Mouse (Mus musculus) hindbrain, embryonic 15.5 days (tissue): Measurements from ENCODE around the gene Kcnk7. TPM values are rescaled to one million over a fixed set of nuclear protein-coding genes. Genes with fewer than 3 reads are reported as not detected.

Source experiments
- ATAC-seq: fragments of 200-750 bp; cut with Nextera tagmentation; 2 replicates; pipeline ENCODE4 v1.8.0; 2017; ENCODE audit warnings: low read depth, moderate number of reproducible peaks, moderate TSS enrichment; ENCODE audit not compliant: low FRiP score
- H3K27ac ChIP-seq: fragments of 300-500 bp; sonication (generic); replicated peaks from 2 replicates; pipeline ENCODE4 v1.5.1; 2015; ENCODE audit warnings: mild to moderate bottlenecking, inconsistent platforms
- H3K27me3 ChIP-seq: fragments of 300-500 bp; sonication (generic); 2 replicates; pipeline ENCODE4 v1.6.1; 2015; ENCODE audit warnings: control low read depth, inconsistent platforms
- H3K36me3 ChIP-seq: fragments of 300-500 bp; sonication (generic); 2 replicates; pipeline ENCODE4 v1.6.1; 2015; ENCODE audit warnings: control low read depth, inconsistent platforms
- H3K4me1 ChIP-seq: fragments of 300-500 bp; sonication (generic); replicated peaks from 2 replicates; pipeline ENCODE4 v1.6.1; 2015; ENCODE audit warnings: control low read depth, inconsistent platforms
- H3K4me2 ChIP-seq: fragments of 300-500 bp; sonication (generic); 2 replicates; pipeline ENCODE4 v1.6.1; 2015; ENCODE audit warnings: moderate library complexity, mild to moderate bottlenecking, inconsistent platforms
- H3K4me3 ChIP-seq: fragments of 300-500 bp; sonication (generic); 2 replicates; pipeline ENCODE4 v1.5.1; 2015; ENCODE audit warnings: mild to moderate bottlenecking, inconsistent platforms
- H3K9ac ChIP-seq: fragments of 300-500 bp; sonication (generic); 2 replicates; pipeline ENCODE4 v1.6.1; 2015; ENCODE audit warnings: inconsistent platforms
- H3K9me3 ChIP-seq: fragments of 300-500 bp; sonication (generic); 2 replicates; pipeline ENCODE4 v1.6.1; 2016; ENCODE audit warnings: control low read depth, inconsistent platforms
- WGBS: fragments of 180-500 bp; shearing (Covaris S2); methylation state at CpG from one replicate; pipeline ENCODE4 v1.1.7; 2015; 5-methylcytosine and 5-hydroxymethylcytosine counted together
- polyA plus RNA-seq: library from polyadenylated mRNA; unstranded; fragments of >200 nt; fragmentation: Nextera tagmentation; extraction: Ambion mirVana; gene quantifications from 2 replicates; pipeline ENCODE4 v1.2.1, GENCODE M21; 2015

Gene Kcnk7
- polyA plus RNA-seq, 1 experiment from 2014 or later, result 0.14 TPM

GRCm38 (mm10) chr19:5728631-5729443 lies 24.7 kb downstream of the Kcnk7 start:
- 4% methylated on average over 37 of the region's 37 CpGs for WGBS
- H3K27me3 ChIP-seq, result no peaks in the 10 kb centered on the region
- H3K36me3 ChIP-seq, result no peaks in the 10 kb centered on the region
- peak overlapping the region; percentile 97 for H3K4me2 ChIP-seq
- H3K9ac ChIP-seq, result peak overlapping the region; percentile 94
- no peaks in the 10 kb centered on the region for H3K9me3 ChIP-seq
- H3K4me1 ChIP-seq, result peaks cover 68% of the 10 kb centered on the region
- ATAC-seq, result peak; percentile 7; the same call in 1 of the 2 replicates
- peak overlapping the region; percentile 81 for H3K4me3 ChIP-seq
- H3K27ac ChIP-seq, result peak overlapping the region; percentile 91

- peak within 1 kb of the TSS; percentile 97 for H3K4me2 ChIP-seq
- peaks cover 67% of the 10 kb centered on the region for H3K4me1 ChIP-seq
- no peaks in the 10 kb centered on the region for H3K27me3 ChIP-seq
- H3K36me3 ChIP-seq, result no peaks in the 10 kb centered on the region
- peak; percentile 82 for ATAC-seq
- H3K27ac ChIP-seq, result peak within 1 kb of the TSS; percentile 91
- no peaks in the 10 kb centered on the region for H3K9me3 ChIP-seq
- WGBS, result under 1% methylated on average over 37 of the region's 37 CpGs
- peak within 1 kb of the TSS; percentile 81 for H3K4me3 ChIP-seq
- H3K9ac ChIP-seq, result peak within 1 kb of the TSS; percentile 94
Observed at GRCm38 (mm10) chr19:5729444-5729815, 25.3 kb downstream of the Kcnk7 start, which contains the start of gene Fam89b. Gene Fam89b (minus strand): TSS chr19:5729653.

- WGBS, result 73% methylated on average over 29 of the region's 29 CpGs
- ATAC-seq, result no peak
- Histone ChIP-seq H3K9me3 (no peaks in the 10 kb centered on the region), H3K27ac (no peak overlapping the region), H3K36me3 (no peaks in the 10 kb centered on the region), H3K27me3 (no peaks in the 10 kb centered on the region), H3K4me3 (peak overlapping the region; percentile 81), H3K9ac (peak overlapping the region; percentile 73), H3K4me2 (peak overlapping the region; percentile 97), H3K4me1 (peaks cover 56% of the 10 kb centered on the region)
Observed at GRCm38 (mm10) chr19:5730314-5731186, 26.4 kb downstream of the Kcnk7 start.

- peak overlapping the region; percentile 81 for H3K4me3 ChIP-seq
- under 1% methylated on average over 47 of the region's 47 CpGs for WGBS
- peak overlapping the region; percentile 78 for H3K27ac ChIP-seq
- peaks cover 47% of the 10 kb centered on the region for H3K4me1 ChIP-seq
- 0 out of 2 replicates have a peak, but pooled peaks cover 3% of the 10 kb centered on the region for H3K27me3 ChIP-seq
- no peaks in the 10 kb centered on the region for H3K36me3 ChIP-seq
- peak; percentile 85 for ATAC-seq
- H3K4me2 ChIP-seq, result peak overlapping the region; percentile 97
- peak overlapping the region; percentile 73 for H3K9ac ChIP-seq
- no peaks in the 10 kb centered on the region for H3K9me3 ChIP-seq
Observed at GRCm38 (mm10) chr19:5731264-5731978, 27.3 kb downstream of the Kcnk7 start.

- Histone ChIP-seq H3K4me3 (no peak overlapping the region), H3K4me1 (peaks cover 24% of the 10 kb centered on the region), H3K27me3 (0 out of 2 replicates have a peak, but pooled peaks cover 8% of the 10 kb centered on the region), H3K4me2 (no peak overlapping the region), H3K9me3 (no peaks in the 10 kb centered on the region), H3K27ac (no peak overlapping the region), H3K36me3 (no peaks in the 10 kb centered on the region), H3K9ac (no peak overlapping the region)
- ATAC-seq, result no peak
- 80% methylated on average over 9 of the region's 9 CpGs for whole genome bisulfite sequencing
Observed at GRCm38 (mm10) chr19:5734325-5734724, 30.2 kb downstream of the Kcnk7 start.

GRCm38 (mm10) chr19:5739446-5739845 lies 35.3 kb downstream of the Kcnk7 start:
- no peaks in the 10 kb centered on the region for H3K9me3 ChIP-seq
- H3K27me3 ChIP-seq, result peaks cover 17% of the 10 kb centered on the region; the same call in 1 of the 2 replicates
- 68% methylated on average over 2 of the region's 2 CpGs for WGBS
- no peak for ATAC-seq
- H3K4me1 ChIP-seq, result peaks cover 32% of the 10 kb centered on the region
- H3K9ac ChIP-seq, result no peak overlapping the region
- H3K4me3 ChIP-seq, result no peak overlapping the region
- no peak overlapping the region for H3K27ac ChIP-seq
- H3K36me3 ChIP-seq, result no peaks in the 10 kb centered on the region
- no peak overlapping the region for H3K4me2 ChIP-seq

GRCm38 (mm10) chr19:5740320-5741317 lies 36.5 kb downstream of the Kcnk7 start, which contains the start of gene Ltbp3:
Gene Ltbp3 (plus strand): TSS chr19:5740904.
- Histone ChIP-seq H3K27me3 (peaks cover 29% of the 10 kb centered on the region), H3K4me3 (peak within 1 kb of the TSS; percentile 43), H3K27ac (peak within 1 kb of the TSS; percentile 89), H3K36me3 (no peaks in the 10 kb centered on the region), H3K9ac (peak within 1 kb of the TSS; percentile 54), H3K4me1 (peaks cover 36% of the 10 kb centered on the region), H3K9me3 (no peaks in the 10 kb centered on the region), H3K4me2 (peak within 1 kb of the TSS; percentile 76)
- WGBS, result 21% methylated on average over 13 of the region's 14 CpGs
- ATAC-seq, result peak; percentile 68; the same call in 1 of the 2 replicates

GRCm38 (mm10) chr19:5741641-5742240 lies 37.6 kb downstream of the Kcnk7 start:
- Histone ChIP-seq H3K36me3 (no peaks in the 10 kb centered on the region), H3K9me3 (no peaks in the 10 kb centered on the region), H3K4me1 (peaks cover 46% of the 10 kb centered on the region), H3K4me2 (peak overlapping the region; percentile 76), H3K9ac (peak overlapping the region; percentile 54), H3K4me3 (peak overlapping the region; percentile 43), H3K27me3 (peaks cover 32% of the 10 kb centered on the region), H3K27ac (peak overlapping the region; percentile 89)
- WGBS, result under 1% methylated on average over 51 of the region's 55 CpGs
- peak; percentile 61 for ATAC-seq

- Histone ChIP-seq H3K27me3 (peaks cover 30% of the 10 kb centered on the region), H3K9me3 (no peaks in the 10 kb centered on the region), H3K36me3 (no peaks in the 10 kb centered on the region), H3K9ac (peak overlapping the region; percentile 54), H3K4me2 (peak overlapping the region; percentile 76), H3K27ac (peak overlapping the region; percentile 89), H3K4me3 (peak overlapping the region; percentile 43), H3K4me1 (peaks cover 47% of the 10 kb centered on the region)
- WGBS, result under 1% methylated on average over 32 of the region's 32 CpGs
- peak; percentile 39 for ATAC-seq
Observed at GRCm38 (mm10) chr19:5742241-5742641, 38.1 kb downstream of the Kcnk7 start.

GRCm38 (mm10) chr19:5743576-5743975 lies 39.4 kb downstream of the Kcnk7 start:
- Histone ChIP-seq H3K4me1 (peaks cover 47% of the 10 kb centered on the region), H3K4me2 (peak overlapping the region; percentile 76), H3K27ac (no peak overlapping the region), H3K9me3 (no peaks in the 10 kb centered on the region), H3K36me3 (no peaks in the 10 kb centered on the region), H3K27me3 (peaks cover 30% of the 10 kb centered on the region), H3K4me3 (no peak overlapping the region), H3K9ac (0 out of 2 replicates have a peak overlapping the region, but pooled peaks have one; percentile 4)
- 56% methylated on average over 5 of the region's 5 CpGs for WGBS
- no peak for ATAC-seq
